Mouse (Mus musculus) intestine, embryonic 15.5 days (tissue): ENCODE results near the gene Shisa5. TPM values are rescaled to one million over a fixed set of nuclear protein-coding genes. Genes with fewer than 3 reads are reported as not detected.

ENCODE experiments used
- ATAC-seq: fragments of 200-750 bp; cut with Nextera tagmentation; 2 replicates; pipeline ENCODE4 v1.8.0; 2017; ENCODE audit warnings: moderate TSS enrichment, moderate library complexity
- H3K27ac ChIP-seq: fragments of 300-500 bp; sonication (generic); 2 replicates; pipeline ENCODE4 v1.5.1; 2015; ENCODE audit warnings: mild to moderate bottlenecking, inconsistent platforms
- H3K27me3 ChIP-seq: fragments of 300-500 bp; sonication (generic); replicated peaks from 2 replicates; pipeline ENCODE4 v1.6.1; 2015; ENCODE audit warnings: inconsistent platforms
- H3K36me3 ChIP-seq: fragments of 300-500 bp; sonication (generic); 2 replicates; pipeline ENCODE4 v1.6.1; 2015; ENCODE audit warnings: inconsistent platforms
- H3K4me1 ChIP-seq: fragments of 300-500 bp; sonication (generic); replicated peaks from 2 replicates; pipeline ENCODE4 v1.6.1; 2015; ENCODE audit warnings: inconsistent platforms
- H3K4me2 ChIP-seq: fragments of 300-500 bp; sonication (generic); replicated peaks from 2 replicates; pipeline ENCODE4 v1.6.1; 2015; ENCODE audit warnings: mild to moderate bottlenecking, inconsistent platforms
- H3K4me3 ChIP-seq: fragments of 300-500 bp; sonication (generic); replicated peaks from 2 replicates; pipeline ENCODE4 v1.5.1; 2015; ENCODE audit warnings: inconsistent platforms
- H3K9ac ChIP-seq: fragments of 300-500 bp; sonication (generic); 2 replicates; pipeline ENCODE4 v1.6.1; 2015; ENCODE audit warnings: inconsistent platforms
- H3K9me3 ChIP-seq: fragments of 300-500 bp; sonication (generic); 2 replicates; pipeline ENCODE4 v1.6.1; 2016; ENCODE audit warnings: inconsistent platforms
- WGBS: fragments of 180-500 bp; shearing (Covaris S2); methylation state at CpG from one replicate; pipeline ENCODE4 v1.1.7; 2015; 5-methylcytosine and 5-hydroxymethylcytosine counted together
- polyA plus RNA-seq: library from polyadenylated mRNA; unstranded; fragments of >200 nt; fragmentation: Nextera tagmentation; extraction: Ambion mirVana; gene quantifications from 2 replicates; pipeline ENCODE4 v1.2.1, GENCODE M21; 2015

Shisa5 gene
- polyA plus RNA-seq, 1 experiment from 2014 or later: 112 TPM

DNA sequence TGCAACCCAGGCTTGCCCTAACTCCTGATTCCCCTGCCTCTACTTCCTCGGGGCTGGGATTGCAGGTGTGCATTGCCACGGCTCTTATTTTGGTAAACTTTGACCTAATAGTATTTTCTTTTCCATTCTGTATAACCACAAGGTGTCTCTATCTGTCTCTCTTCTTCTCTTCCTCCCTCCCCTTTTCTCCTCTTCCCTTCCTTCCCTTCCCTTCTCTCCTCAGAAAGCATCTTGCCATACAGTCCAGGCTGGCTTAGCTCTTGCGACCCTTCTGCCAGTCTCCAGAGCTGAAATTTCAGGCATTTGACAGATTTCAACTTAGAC is 12.3 kb downstream of the Shisa5 start:
- no peak for ATAC-seq
- WGBS: 71% methylated on average over 3 of the region's 3 CpGs
- Histone ChIP-seq H3K9ac (no peak overlapping the region), H3K36me3 (no peaks in the 10 kb centered on the region), H3K27me3 (no peaks in the 10 kb centered on the region), H3K4me1 (peaks cover 4% of the 10 kb centered on the region), H3K4me2 (no peak overlapping the region), H3K4me3 (no peak overlapping the region), H3K27ac (no peak overlapping the region), H3K9me3 (no peaks in the 10 kb centered on the region)

DNA sequence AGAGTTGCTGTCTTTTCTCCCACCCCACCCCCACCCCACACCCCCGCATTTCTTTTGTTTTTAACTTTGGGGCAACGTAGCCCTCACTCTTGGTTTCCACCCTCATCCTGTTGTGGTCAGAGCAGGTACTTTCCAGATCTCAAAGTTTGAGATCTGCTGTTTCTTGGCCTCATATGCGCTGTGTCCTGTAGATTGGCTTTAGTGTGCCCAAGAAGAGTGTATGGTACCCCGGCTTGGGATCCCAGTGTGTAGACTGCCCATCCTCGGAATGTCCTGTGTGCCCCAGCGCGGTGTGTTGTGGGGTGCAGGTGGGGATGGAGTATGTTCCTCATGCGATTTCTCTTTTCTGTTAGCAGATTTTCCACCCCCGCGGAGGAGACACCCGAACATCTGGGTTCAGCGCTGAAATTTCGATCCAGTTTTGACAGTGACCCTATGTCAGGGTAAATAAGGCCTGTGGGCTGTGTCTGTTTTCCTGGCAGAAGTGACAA is 12.7 kb downstream of the Shisa5 start:
- no peak for ATAC-seq

GRCm38 (mm10) chr9:109051651-109052489 is 13.5 kb downstream of the Shisa5 start:
- H3K27me3 ChIP-seq: no peaks in the 10 kb centered on the region
- ATAC-seq: no peak
- H3K4me3 ChIP-seq: no peak overlapping the region
- WGBS: 87% methylated on average over 10 of the region's 10 CpGs
- peaks cover 5% of the 10 kb centered on the region for H3K36me3 ChIP-seq
- H3K27ac ChIP-seq: no peak overlapping the region
- no peak overlapping the region for H3K9ac ChIP-seq
- H3K9me3 ChIP-seq: no peaks in the 10 kb centered on the region
- peaks cover 4% of the 10 kb centered on the region for H3K4me1 ChIP-seq
- no peak overlapping the region for H3K4me2 ChIP-seq

More for the DNA sequence above, 12.7 kb downstream of the Shisa5 start:
- H3K27me3 ChIP-seq: no peaks in the 10 kb centered on the region
- no peak overlapping the region for H3K4me3 ChIP-seq
- 88% methylated on average over 13 of the region's 13 CpGs for WGBS
- peaks cover 4% of the 10 kb centered on the region for H3K4me1 ChIP-seq
- H3K9ac ChIP-seq: no peak overlapping the region
- no peak overlapping the region for H3K27ac ChIP-seq
- H3K4me2 ChIP-seq: no peak overlapping the region
- no peaks in the 10 kb centered on the region for H3K9me3 ChIP-seq
- no peaks in the 10 kb centered on the region for H3K36me3 ChIP-seq

GRCm38 (mm10) chr9:109052490-109053260 is 14.3 kb downstream of the Shisa5 start:
- H3K4me2 ChIP-seq: no peak overlapping the region
- H3K4me3 ChIP-seq: no peak overlapping the region
- no peak overlapping the region for H3K27ac ChIP-seq
- H3K9ac ChIP-seq: no peak overlapping the region
- ATAC-seq: no peak
- WGBS: 90% methylated on average over 9 of the region's 9 CpGs
- H3K9me3 ChIP-seq: no peaks in the 10 kb centered on the region
- peaks cover 12% of the 10 kb centered on the region for H3K36me3 ChIP-seq
- peaks cover 4% of the 10 kb centered on the region for H3K4me1 ChIP-seq
- H3K27me3 ChIP-seq: no peaks in the 10 kb centered on the region

GRCm38 (mm10) chr9:109053366-109053765 is 15.0 kb downstream of the Shisa5 start:
- H3K4me3 ChIP-seq: no peak overlapping the region
- H3K4me2 ChIP-seq: no peak overlapping the region
- 76% methylated on average over 3 of the region's 3 CpGs for WGBS
- H3K36me3 ChIP-seq: peaks cover 19% of the 10 kb centered on the region
- no peak overlapping the region for H3K27ac ChIP-seq
- ATAC-seq: no peak
- H3K27me3 ChIP-seq: no peaks in the 10 kb centered on the region
- no peak overlapping the region for H3K9ac ChIP-seq
- no peaks in the 10 kb centered on the region for H3K9me3 ChIP-seq
- H3K4me1 ChIP-seq: peaks cover 4% of the 10 kb centered on the region

DNA sequence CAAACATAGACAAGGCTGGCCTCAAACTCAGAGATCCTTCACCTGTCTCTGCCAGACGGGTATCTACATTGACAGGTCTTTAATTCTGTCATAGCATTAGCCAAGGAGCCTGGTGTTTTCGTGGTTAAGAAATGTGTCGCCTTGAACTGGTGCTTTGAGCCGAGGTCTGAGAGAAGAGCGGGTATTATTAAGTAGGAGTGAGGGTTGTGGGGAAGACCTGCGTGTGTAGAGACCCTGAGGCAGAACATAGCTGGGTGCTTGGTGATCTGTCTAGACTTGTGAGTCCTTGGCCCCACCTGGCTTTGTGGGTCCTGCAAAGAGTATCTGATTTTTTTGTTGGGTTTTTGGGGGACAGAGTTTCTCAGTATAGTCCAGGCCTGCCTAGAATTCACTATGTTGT is 15.5 kb downstream of the Shisa5 start:
- Histone ChIP-seq H3K4me3 (no peak overlapping the region), H3K27ac (no peak overlapping the region), H3K36me3 (peaks cover 19% of the 10 kb centered on the region), H3K4me2 (no peak overlapping the region), H3K9ac (no peak overlapping the region), H3K9me3 (no peaks in the 10 kb centered on the region), H3K4me1 (peaks cover 9% of the 10 kb centered on the region), H3K27me3 (no peaks in the 10 kb centered on the region)
- WGBS: 77% methylated on average over 6 of the region's 6 CpGs
- no peak for ATAC-seq

DNA sequence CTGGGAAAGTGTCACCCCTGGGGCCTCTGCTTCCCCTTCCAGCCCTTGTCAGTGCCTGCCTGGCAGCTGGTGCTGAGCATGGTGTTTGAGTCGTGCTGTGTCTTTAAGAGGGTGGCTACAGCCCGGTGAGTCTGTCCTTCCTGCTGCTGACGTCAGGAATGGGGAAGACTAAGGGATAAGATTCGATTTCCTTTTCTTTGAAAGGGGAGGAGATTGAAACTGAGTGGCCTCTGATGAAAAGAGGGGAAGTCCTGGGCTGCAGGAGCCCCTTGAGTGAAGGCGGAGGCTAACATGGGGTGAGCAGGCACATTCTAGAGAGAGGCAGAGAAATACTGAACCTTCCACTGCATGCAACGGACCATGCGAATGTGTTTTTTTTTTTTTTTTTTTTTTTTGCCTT is 16.3 kb downstream of the Shisa5 start:
- H3K9ac ChIP-seq: peak overlapping the region; percentile 37
- H3K4me1 ChIP-seq: peaks cover 16% of the 10 kb centered on the region
- WGBS: 5% methylated on average over 7 of the region's 7 CpGs
- peak overlapping the region; percentile 76 for H3K27ac ChIP-seq
- H3K36me3 ChIP-seq: peaks cover 19% of the 10 kb centered on the region
- H3K27me3 ChIP-seq: no peaks in the 10 kb centered on the region
- H3K4me2 ChIP-seq: peak overlapping the region; percentile 57
- no peaks in the 10 kb centered on the region for H3K9me3 ChIP-seq
- H3K4me3 ChIP-seq: peak overlapping the region; percentile 29
- peak; percentile 81 for ATAC-seq

- Histone ChIP-seq H3K27me3 (no peaks in the 10 kb centered on the region), H3K4me3 (peak overlapping the region; percentile 29), H3K36me3 (peaks cover 24% of the 10 kb centered on the region), H3K9me3 (no peaks in the 10 kb centered on the region), H3K27ac (peak overlapping the region; percentile 4; the same call in 1 of the 2 replicates), H3K4me1 (peaks cover 19% of the 10 kb centered on the region), H3K4me2 (peak overlapping the region; percentile 57), H3K9ac (no peak overlapping the region)
- ATAC-seq: no peak
- WGBS: 92% methylated on average over 12 of the region's 12 CpGs
Observed at GRCm38 (mm10) chr9:109055271-109056030, 17.1 kb downstream of the Shisa5 start.

GRCm38 (mm10) chr9:109056081-109056690 is 17.8 kb downstream of the Shisa5 start:
- peaks cover 24% of the 10 kb centered on the region for H3K36me3 ChIP-seq
- H3K27ac ChIP-seq: no peak overlapping the region
- 91% methylated on average over 17 of the region's 17 CpGs for WGBS
- peaks cover 19% of the 10 kb centered on the region for H3K4me1 ChIP-seq
- no peaks in the 10 kb centered on the region for H3K9me3 ChIP-seq
- no peak overlapping the region for H3K4me3 ChIP-seq
- no peak overlapping the region for H3K4me2 ChIP-seq
- ATAC-seq: no peak
- no peaks in the 10 kb centered on the region for H3K27me3 ChIP-seq
- no peak overlapping the region for H3K9ac ChIP-seq

GRCm38 (mm10) chr9:109056916-109057315 is 18.6 kb downstream of the Shisa5 start:
- H3K36me3 ChIP-seq: peaks cover 24% of the 10 kb centered on the region
- H3K4me1 ChIP-seq: peaks cover 19% of the 10 kb centered on the region
- ATAC-seq: no peak
- H3K9ac ChIP-seq: no peak overlapping the region
- no peaks in the 10 kb centered on the region for H3K27me3 ChIP-seq
- H3K9me3 ChIP-seq: no peaks in the 10 kb centered on the region
- no peak overlapping the region for H3K4me2 ChIP-seq
- H3K27ac ChIP-seq: no peak overlapping the region
- no peak overlapping the region for H3K4me3 ChIP-seq
- 85% methylated on average over 4 of the region's 4 CpGs for WGBS

- Histone ChIP-seq H3K4me1 (peaks cover 19% of the 10 kb centered on the region), H3K9ac (no peak overlapping the region)
Observed at GRCm38 (mm10) chr9:109057543-109057942, 19.2 kb downstream of the Shisa5 start.

More at GRCm38 (mm10) chr9:109057543-109057942, 19.2 kb downstream of the Shisa5 start:
- 95% methylated on average over 5 of the region's 5 CpGs for WGBS
- Histone ChIP-seq H3K27me3 (no peaks in the 10 kb centered on the region), H3K4me3 (no peak overlapping the region), H3K4me2 (no peak overlapping the region), H3K9me3 (no peaks in the 10 kb centered on the region), H3K36me3 (peaks cover 24% of the 10 kb centered on the region), H3K27ac (no peak overlapping the region)
- ATAC-seq: no peak
